Mouse (Mus musculus) liver, embryonic 16.5 days (tissue): Measurements from ENCODE around the gene Lypla2. TPM values are rescaled to one million over a fixed set of nuclear protein-coding genes. Genes with fewer than 3 reads are reported as not detected.

Experiments
- ATAC-seq: fragments of 200-750 bp; cut with Nextera tagmentation; 2 replicates; pipeline ENCODE4 v1.8.0; 2017; ENCODE audit warnings: low read depth, mild to moderate bottlenecking, moderate number of reproducible peaks, moderate library complexity
- H3K27ac ChIP-seq: fragments of 300-500 bp; sonication (generic); 2 replicates; pipeline ENCODE4 v1.5.1; 2014; ENCODE audit warnings: mild to moderate bottlenecking, low read length
- H3K27me3 ChIP-seq: fragments of 300-500 bp; sonication (generic); 2 replicates; pipeline ENCODE4 v1.6.1; 2014; ENCODE audit warnings: low read depth, low read length, mixed read lengths; ENCODE audit not compliant: control insufficient read depth, insufficient read depth
- H3K36me3 ChIP-seq: fragments of 300-500 bp; sonication (generic); 2 replicates; pipeline ENCODE4 v1.6.1; 2014; ENCODE audit warnings: mild to moderate bottlenecking; ENCODE audit not compliant: control insufficient read depth, insufficient read depth
- H3K4me1 ChIP-seq: fragments of 300-500 bp; sonication (generic); 2 replicates; pipeline ENCODE4 v1.6.1; 2014; ENCODE audit warnings: low read depth, low read length, mixed read lengths; ENCODE audit not compliant: control insufficient read depth
- H3K4me2 ChIP-seq: fragments of 300-500 bp; sonication (generic); 2 replicates; pipeline ENCODE4 v1.6.1; 2014; ENCODE audit warnings: low read depth, low read length, mixed read lengths
- H3K4me3 ChIP-seq: fragments of 300-500 bp; sonication (generic); 2 replicates; pipeline ENCODE4 v1.5.1; 2014; ENCODE audit warnings: low read depth, mild to moderate bottlenecking, low read length
- H3K9ac ChIP-seq: fragments of 300-500 bp; sonication (generic); 2 replicates; pipeline ENCODE4 v1.6.1; 2014; ENCODE audit warnings: low read depth, low read length
- H3K9me3 ChIP-seq: fragments of 300-500 bp; sonication (generic); replicated peaks from 2 replicates; pipeline ENCODE4 v1.6.1; 2016; ENCODE audit warnings: low read length; ENCODE audit not compliant: control insufficient read depth
- WGBS: fragments of 180-500 bp; shearing (Covaris S2); extraction: QIAGEN DNeasy Blood & Tissue Kit; methylation state at CpG from one replicate; pipeline ENCODE4 v1.1.7; 2014; ENCODE audit not compliant: insufficient replicate concordance; 5-methylcytosine and 5-hydroxymethylcytosine counted together
- polyA plus RNA-seq: library from polyadenylated mRNA; unstranded; fragments of >200 nt; fragmentation: Nextera tagmentation; extraction: Ambion mirVana; gene quantifications from 2 replicates; pipeline ENCODE4 v1.2.1, GENCODE M21; 2015

The Lypla2 gene
- polyA plus RNA-seq, 1 experiment from 2014 or later = 39.9 TPM

GRCm38 (mm10) chr4:135935502-135935901, 36.9 kb downstream of the Lypla2 start:
- Histone ChIP-seq H3K27ac (no peak overlapping the region), H3K4me1 (peaks cover 28% of the 10 kb centered on the region), H3K36me3 (peaks cover 5% of the 10 kb centered on the region; the same call in 1 of the 2 replicates), H3K9ac (no peak overlapping the region), H3K27me3 (no peaks in the 10 kb centered on the region), H3K4me3 (no peak overlapping the region), H3K9me3 (no peaks in the 10 kb centered on the region), H3K4me2 (0 out of 2 replicates have a peak overlapping the region, but pooled peaks have one; percentile 4)
- ATAC-seq = no peak; the same call in 1 of the 2 replicates
- 36% methylated on average over 5 of the region's 5 CpGs for WGBS

GRCm38 (mm10) chr4:135934708-135935500, 37.5 kb downstream of the Lypla2 start:
- peaks cover 5% of the 10 kb centered on the region; the same call in 1 of the 2 replicates for H3K36me3 ChIP-seq
- no peaks in the 10 kb centered on the region for H3K9me3 ChIP-seq
- 0 out of 2 replicates have a peak overlapping the region, but pooled peaks have one; percentile 4 for H3K4me2 ChIP-seq
- peak overlapping the region; percentile 56; the same call in 1 of the 2 replicates for H3K27ac ChIP-seq
- peak; percentile 55 for ATAC-seq
- no peak overlapping the region for H3K4me3 ChIP-seq
- peaks cover 28% of the 10 kb centered on the region for H3K4me1 ChIP-seq
- H3K27me3 ChIP-seq = no peaks in the 10 kb centered on the region
- no peak overlapping the region for H3K9ac ChIP-seq
- WGBS = 30% methylated on average over 12 of the region's 12 CpGs

GRCm38 (mm10) chr4:135931832-135932231, 40.6 kb downstream of the Lypla2 start:
- Histone ChIP-seq H3K9me3 (no peaks in the 10 kb centered on the region), H3K4me2 (no peak overlapping the region), H3K27ac (no peak overlapping the region), H3K27me3 (no peaks in the 10 kb centered on the region), H3K4me1 (peaks cover 18% of the 10 kb centered on the region), H3K36me3 (peaks cover 2% of the 10 kb centered on the region; the same call in 1 of the 2 replicates), H3K9ac (no peak overlapping the region), H3K4me3 (no peak overlapping the region)
- ATAC-seq = no peak
- WGBS = 64% methylated on average over 5 of the region's 5 CpGs

- ATAC-seq = no peak
- 84% methylated on average over 8 of the region's 8 CpGs for WGBS
Observed at GRCm38 (mm10) chr4:135930239-135930638, 42.2 kb downstream of the Lypla2 start.

GRCm38 (mm10) chr4:135929828-135930227, 42.6 kb downstream of the Lypla2 start:
- H3K4me1 ChIP-seq = peaks cover 6% of the 10 kb centered on the region
- ATAC-seq = no peak
- H3K4me3 ChIP-seq = no peak overlapping the region
- no peak overlapping the region for H3K27ac ChIP-seq
- H3K27me3 ChIP-seq = no peaks in the 10 kb centered on the region
- no peak overlapping the region for H3K9ac ChIP-seq
- 78% methylated on average over 9 of the region's 9 CpGs for WGBS
- H3K4me2 ChIP-seq = no peak overlapping the region
- no peaks in the 10 kb centered on the region for H3K9me3 ChIP-seq
- H3K36me3 ChIP-seq = peaks cover 2% of the 10 kb centered on the region; the same call in 1 of the 2 replicates

More at GRCm38 (mm10) chr4:135930239-135930638, 42.2 kb downstream of the Lypla2 start:
- H3K9me3 ChIP-seq = no peaks in the 10 kb centered on the region
- H3K4me1 ChIP-seq = peaks cover 10% of the 10 kb centered on the region
- H3K4me3 ChIP-seq = no peak overlapping the region
- no peak overlapping the region for H3K9ac ChIP-seq
- peaks cover 2% of the 10 kb centered on the region; the same call in 1 of the 2 replicates for H3K36me3 ChIP-seq
- H3K4me2 ChIP-seq = no peak overlapping the region
- H3K27ac ChIP-seq = no peak overlapping the region
- H3K27me3 ChIP-seq = no peaks in the 10 kb centered on the region

GRCm38 (mm10) chr4:135929405-135929804, 43.0 kb downstream of the Lypla2 start:
- no peak for ATAC-seq
- no peak overlapping the region for H3K27ac ChIP-seq
- peaks cover 4% of the 10 kb centered on the region for H3K4me1 ChIP-seq
- H3K27me3 ChIP-seq = no peaks in the 10 kb centered on the region
- no peak overlapping the region for H3K4me2 ChIP-seq
- no peaks in the 10 kb centered on the region for H3K9me3 ChIP-seq
- peaks cover 2% of the 10 kb centered on the region; the same call in 1 of the 2 replicates for H3K36me3 ChIP-seq
- H3K4me3 ChIP-seq = no peak overlapping the region
- WGBS = 74% methylated on average over 5 of the region's 5 CpGs
- no peak overlapping the region for H3K9ac ChIP-seq

GRCm38 (mm10) chr4:135928376-135928775, 44.0 kb downstream of the Lypla2 start:
- H3K4me3 ChIP-seq = no peak overlapping the region
- no peak for ATAC-seq
- no peaks in the 10 kb centered on the region for H3K9me3 ChIP-seq
- H3K4me1 ChIP-seq = no peaks in the 10 kb centered on the region; the same call in 1 of the 2 replicates
- H3K4me2 ChIP-seq = no peak overlapping the region
- no peak overlapping the region for H3K9ac ChIP-seq
- 87% methylated on average over 9 of the region's 9 CpGs for WGBS
- no peaks in the 10 kb centered on the region for H3K27me3 ChIP-seq
- no peak overlapping the region for H3K27ac ChIP-seq
- H3K36me3 ChIP-seq = peaks cover 2% of the 10 kb centered on the region; the same call in 1 of the 2 replicates

- Histone ChIP-seq H3K4me2 (no peak overlapping the region), H3K9me3 (no peaks in the 10 kb centered on the region), H3K27me3 (no peaks in the 10 kb centered on the region), H3K4me1 (peaks cover 4% of the 10 kb centered on the region), H3K27ac (no peak overlapping the region), H3K4me3 (no peak overlapping the region), H3K36me3 (no peaks in the 10 kb centered on the region), H3K9ac (no peak overlapping the region)
- WGBS = 81% methylated on average over 3 of the region's 3 CpGs
- no peak for ATAC-seq
Observed at GRCm38 (mm10) chr4:135926861-135927260, 45.6 kb downstream of the Lypla2 start.

GRCm38 (mm10) chr4:135926195-135926808, 46.1 kb downstream of the Lypla2 start:
- no peaks in the 10 kb centered on the region for H3K9me3 ChIP-seq
- H3K27me3 ChIP-seq = no peaks in the 10 kb centered on the region
- 67% methylated on average over 10 of the region's 10 CpGs for WGBS
- no peak overlapping the region for H3K27ac ChIP-seq
- no peaks in the 10 kb centered on the region for H3K36me3 ChIP-seq
- H3K4me2 ChIP-seq = no peak overlapping the region
- H3K4me1 ChIP-seq = peaks cover 9% of the 10 kb centered on the region
- no peak overlapping the region for H3K4me3 ChIP-seq
- H3K9ac ChIP-seq = no peak overlapping the region
- no peak for ATAC-seq
